Mouse (Mus musculus) testis, postnatal 14 days (tissue): ENCODE results near the gene Rapgef5.
A peak's percentile ranks its signal among the peaks of the same experiment; 100 is the strongest.

ENCODE experiments used
- DNase-seq: peaks from one replicate; pipeline ENCODE4 v3.0.0; 2021; ENCODE audit warnings: low spot score

Gene Rapgef5

GRCm38 (mm10) chr12:117673188-117673587 is 156.9 kb downstream of the Rapgef5 start:
- DNase-seq = no peak

- no peak for DNase-seq
Measured at GRCm38 (mm10) chr12:117674511-117674910, 158.2 kb downstream of the Rapgef5 start.

DNA sequence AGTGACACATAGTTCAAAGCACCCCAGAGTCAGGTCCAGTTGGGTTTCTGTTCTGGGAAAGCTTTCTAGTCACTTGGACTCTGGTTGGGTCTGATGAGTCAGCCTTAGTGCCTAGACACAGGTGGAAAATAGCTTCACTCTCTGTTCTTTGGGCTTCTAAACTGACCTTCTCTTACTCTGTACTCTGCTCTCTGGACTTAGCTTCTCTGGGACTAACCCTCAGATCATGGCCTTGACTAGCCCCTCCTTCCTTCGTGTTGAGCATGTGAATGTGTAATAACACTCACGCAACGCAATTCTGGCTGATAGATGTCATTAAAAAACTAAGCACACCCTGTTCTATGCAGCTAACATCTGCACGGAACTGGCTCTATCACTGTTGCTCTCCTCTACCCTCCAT is 160.0 kb downstream of the Rapgef5 start:
- no peak for DNase-seq

- no peak for DNase-seq
Measured at GRCm38 (mm10) chr12:117678916-117679315, 162.6 kb downstream of the Rapgef5 start.

DNA sequence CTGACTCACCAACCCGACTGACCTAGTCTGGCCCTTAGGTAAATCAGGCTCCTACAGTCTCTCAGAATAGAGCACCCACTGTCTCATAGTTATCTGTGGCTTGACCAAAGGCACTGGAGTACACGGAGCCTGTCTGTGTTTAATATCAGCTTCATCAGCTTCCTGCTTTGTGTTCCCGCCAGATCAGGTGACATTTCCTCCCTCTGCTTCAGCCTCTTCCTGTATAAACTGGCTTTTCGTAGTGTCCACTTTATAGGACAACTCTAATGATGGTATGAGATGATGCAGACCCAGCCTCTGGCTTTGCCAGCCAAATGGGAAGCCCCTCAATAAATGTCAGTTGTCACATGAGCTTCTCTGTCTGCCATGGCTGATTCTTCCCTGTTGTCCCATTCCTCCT is 163.5 kb downstream of the Rapgef5 start:
- DNase-seq = no peak

GRCm38 (mm10) chr12:117681273-117681672 is 165.0 kb downstream of the Rapgef5 start:
- DNase-seq = peak; percentile 75

GRCm38 (mm10) chr12:117683377-117683776 is 167.1 kb downstream of the Rapgef5 start:
- DNase-seq = no peak

DNA sequence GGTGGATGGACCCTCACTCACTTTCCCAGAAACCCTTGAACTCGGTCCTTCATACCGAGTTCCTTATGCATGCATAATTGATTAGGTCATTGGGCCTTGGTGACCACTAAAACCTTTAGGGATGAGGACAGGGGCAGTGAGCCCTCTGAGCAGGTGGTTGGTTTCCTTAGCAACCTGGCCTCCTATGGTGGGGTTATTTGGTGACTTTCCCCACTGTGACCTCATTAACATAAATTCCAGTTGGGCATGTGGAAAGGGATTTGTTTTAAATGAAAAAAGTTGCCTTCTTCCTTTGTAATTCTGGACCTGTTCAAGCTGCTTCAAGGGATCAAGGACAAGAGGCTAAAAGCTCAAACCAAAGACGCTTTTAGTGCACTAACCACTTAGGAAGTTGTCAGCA is 167.7 kb downstream of the Rapgef5 start:
- no peak for DNase-seq

- no peak for DNase-seq
Measured at GRCm38 (mm10) chr12:117684788-117685187, 168.5 kb downstream of the Rapgef5 start.

- DNase-seq = no peak
Measured at GRCm38 (mm10) chr12:117685336-117685735, 169.1 kb downstream of the Rapgef5 start.

GRCm38 (mm10) chr12:117686732-117687131 is 170.5 kb downstream of the Rapgef5 start:
- no peak for DNase-seq

DNA sequence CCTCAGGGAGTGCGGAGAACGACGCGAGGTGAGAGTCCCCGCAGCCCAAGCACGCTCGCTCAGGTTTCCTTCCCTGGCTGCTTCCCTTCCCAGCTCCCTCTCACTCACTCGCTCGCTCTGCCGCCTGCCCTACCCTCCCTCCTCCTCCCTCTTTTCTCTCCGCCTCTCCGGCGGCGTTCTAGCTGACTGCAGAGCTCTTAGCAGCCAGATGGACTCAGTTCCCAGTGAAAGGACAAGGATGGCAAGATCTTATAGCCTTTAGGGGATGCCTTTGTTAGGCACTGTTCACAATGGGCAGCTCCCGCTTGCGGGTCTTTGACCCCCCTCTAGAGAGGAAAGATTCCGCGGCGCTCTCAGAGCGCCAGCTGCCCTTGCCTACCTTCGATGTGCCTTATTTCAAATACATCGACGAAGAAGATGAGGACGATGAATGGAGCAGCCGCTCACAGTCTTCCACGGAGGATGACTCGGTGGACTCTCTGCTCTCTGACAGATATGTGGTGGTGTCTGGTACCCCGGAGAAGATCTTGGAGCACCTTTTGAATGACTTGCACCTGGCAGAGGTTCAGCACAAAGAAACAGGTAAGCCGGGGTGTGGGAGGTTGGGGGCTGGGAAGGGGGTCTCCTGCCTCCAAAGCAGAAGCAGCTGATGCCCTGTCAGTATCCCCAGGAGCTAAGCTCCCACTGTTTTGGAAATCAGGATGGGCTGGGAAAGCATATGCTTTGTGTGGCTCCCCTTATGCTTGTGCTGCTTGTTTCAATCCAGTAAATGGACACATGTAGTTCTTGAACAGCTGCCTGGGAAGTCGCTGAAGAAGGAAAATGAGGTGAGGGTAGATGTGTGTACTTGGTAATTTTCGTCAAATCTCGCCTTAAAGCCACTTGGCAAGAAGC is 172.6 kb downstream of the Rapgef5 start:
- peak; percentile 39 for DNase-seq

DNA sequence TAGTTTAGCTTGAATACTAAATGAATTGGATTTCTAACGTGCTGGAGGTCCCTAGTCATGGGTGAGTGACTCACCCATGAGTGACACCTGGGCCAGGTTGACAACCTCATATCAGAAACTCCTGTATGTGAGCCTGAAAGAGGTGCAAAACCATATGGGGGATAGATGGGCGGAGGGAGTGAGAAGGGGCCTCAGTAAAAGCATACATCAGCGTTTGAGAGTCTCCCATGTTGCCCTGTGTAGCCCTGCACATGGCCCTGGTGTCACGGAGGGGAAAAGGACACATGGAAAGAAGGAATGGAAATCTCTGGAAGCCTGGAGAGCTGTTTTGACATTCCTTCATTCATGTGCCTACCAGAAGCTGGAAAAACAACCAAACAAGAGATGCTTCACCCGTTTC is 175.1 kb downstream of the Rapgef5 start:
- DNase-seq = no peak

- no peak for DNase-seq
Measured at GRCm38 (mm10) chr12:117692775-117693174, 176.5 kb downstream of the Rapgef5 start.

DNA sequence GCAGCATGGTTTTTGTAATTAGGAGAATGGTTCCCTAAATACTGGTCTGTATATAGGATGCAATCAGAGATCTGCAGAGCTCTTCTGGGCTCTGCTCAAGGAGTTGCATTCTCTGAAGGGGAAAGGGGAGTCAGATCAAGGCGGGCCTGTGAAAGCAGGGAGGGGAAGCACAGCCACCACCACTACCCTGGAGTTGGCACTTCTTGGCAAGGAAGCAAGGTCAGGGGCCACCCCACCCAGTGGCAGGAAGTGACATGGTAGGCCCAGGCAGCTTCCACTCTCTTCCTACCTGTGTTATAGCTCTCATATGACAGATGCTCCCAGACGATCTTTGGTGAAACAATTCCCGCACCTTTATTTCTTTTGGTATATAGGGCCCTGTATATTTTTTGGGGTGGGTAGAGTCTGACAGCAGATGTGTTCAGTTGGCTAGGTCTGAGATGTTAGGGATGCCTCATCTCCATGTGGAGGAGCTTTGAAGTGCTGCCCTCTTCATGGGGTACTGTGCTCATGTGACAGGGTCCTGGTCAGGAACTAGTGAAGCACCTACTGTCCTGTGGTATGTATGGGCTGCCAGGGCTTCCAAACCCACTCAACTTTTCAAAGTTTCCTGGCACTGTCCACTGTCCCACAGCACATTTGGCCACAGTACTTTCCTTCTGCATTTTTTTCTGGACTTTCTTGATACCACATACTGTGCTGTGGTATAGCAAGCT is 183.8 kb downstream of the Rapgef5 start:
- DNase-seq = no peak

DNA sequence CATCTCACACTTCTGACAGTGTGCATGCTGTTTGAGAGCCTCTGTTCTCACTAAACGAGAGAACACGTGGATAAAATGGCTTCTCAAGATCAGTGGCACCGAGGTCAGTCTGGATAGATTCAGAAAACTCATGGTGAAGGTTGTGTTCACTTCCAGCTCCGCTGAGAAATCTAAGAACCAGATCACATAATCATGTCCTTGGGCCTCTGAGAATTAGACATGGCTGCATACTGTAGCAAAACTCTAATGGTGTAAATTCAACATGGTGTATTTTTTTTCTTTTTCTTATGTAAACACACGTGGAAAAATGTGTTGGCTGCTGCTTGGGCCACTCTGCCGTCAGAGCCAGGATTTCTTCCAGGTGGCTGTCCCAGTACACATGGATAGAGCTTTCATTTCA is 184.6 kb downstream of the Rapgef5 start:
- no peak for DNase-seq

DNA sequence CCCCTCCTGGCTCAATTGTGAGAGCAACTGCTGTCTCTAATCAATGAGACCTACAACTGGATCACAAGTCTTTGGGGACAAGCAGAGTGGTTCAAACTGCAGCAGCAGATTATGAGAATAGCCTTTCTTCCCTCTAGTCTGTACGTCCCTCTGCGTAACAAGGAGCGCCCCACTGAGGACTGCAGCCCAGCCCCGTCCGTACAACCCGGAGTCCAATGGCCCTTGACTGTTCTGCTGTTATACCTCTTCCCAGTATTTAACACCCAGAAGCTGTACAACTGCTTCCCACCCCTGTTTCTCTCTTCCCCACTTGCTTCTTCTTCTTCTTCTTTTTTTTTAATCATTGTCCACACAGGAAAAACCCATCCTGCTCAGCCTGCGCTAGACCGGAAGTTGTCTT is 186.0 kb downstream of the Rapgef5 start:
- DNase-seq = no peak

GRCm38 (mm10) chr12:117702928-117703327 is 186.6 kb downstream of the Rapgef5 start:
- DNase-seq = no peak

- DNase-seq = no peak
Measured at GRCm38 (mm10) chr12:117703413-117703812, 187.1 kb downstream of the Rapgef5 start.

- DNase-seq = no peak
Measured at GRCm38 (mm10) chr12:117705308-117705707, 189.0 kb downstream of the Rapgef5 start.

DNA sequence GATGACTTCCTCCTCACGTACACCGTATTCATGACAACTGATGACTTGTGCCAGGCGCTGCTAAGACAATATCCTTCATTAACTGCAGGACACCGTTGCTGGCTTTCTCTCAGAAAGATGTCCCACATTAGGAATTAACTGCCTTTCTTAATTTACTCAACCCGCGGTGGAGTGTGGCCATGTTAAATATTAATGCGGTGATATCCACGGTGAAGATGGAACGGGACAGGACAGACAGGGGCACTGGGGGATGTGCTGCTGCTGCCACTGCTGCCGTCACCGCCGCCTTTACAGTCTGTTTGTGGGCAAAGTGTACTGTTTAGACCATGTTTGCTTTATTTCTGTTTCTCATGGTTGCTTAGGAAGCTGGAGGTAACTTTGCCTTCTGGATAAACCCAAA is 193.0 kb downstream of the Rapgef5 start:
- DNase-seq = no peak

- no peak for DNase-seq
Measured at GRCm38 (mm10) chr12:117712474-117712873, 196.2 kb downstream of the Rapgef5 start.

DNA sequence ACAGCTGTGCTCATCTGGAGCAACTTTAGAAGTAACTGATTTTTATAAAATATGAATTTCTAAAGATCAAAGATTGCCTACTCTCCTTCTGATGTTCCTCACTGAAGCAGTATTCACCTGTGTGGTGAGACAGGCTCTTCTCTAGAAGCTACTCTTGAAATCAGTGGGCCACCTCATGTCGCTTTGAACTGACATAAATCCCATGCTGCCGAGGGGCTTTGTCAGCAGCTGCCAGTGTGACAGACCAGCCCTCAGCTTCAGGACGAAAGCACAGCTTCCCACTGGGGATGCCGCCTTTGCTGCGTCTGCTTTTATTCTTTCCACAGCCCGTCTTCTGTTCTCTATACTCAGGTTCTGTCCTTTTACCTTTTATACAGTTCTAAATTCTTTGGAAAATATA is 197.3 kb downstream of the Rapgef5 start:
- no peak for DNase-seq
